Mouse (Mus musculus): ENCODE measurements around the gene Otud7a. TPM values are rescaled to one million over a fixed set of nuclear protein-coding genes. Genes with fewer than 3 reads are reported as not detected.

Gene Otud7a
- total and polyA plus RNA-seq, 3 experiments = 0.06 TPM; not detected in 2

DNA sequence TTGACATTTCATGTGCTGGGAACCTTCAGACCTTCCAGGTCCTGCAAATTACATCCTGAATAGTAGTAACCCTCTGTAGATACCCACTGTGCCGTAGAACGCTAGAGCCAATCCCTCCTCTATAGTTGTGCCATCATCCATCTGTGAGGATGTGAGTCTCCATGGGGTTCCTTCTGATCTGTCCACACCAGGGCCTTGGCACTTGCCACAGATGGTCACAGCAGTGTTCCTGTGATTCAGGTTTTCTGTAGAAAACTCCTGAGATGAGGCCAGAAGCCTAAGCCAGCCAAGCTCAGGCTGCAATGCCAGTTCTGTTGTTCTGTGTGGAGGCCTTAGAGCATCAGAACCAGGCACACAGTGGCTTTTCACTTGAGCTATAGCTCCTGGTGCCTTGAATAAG is 63.5 kb downstream of the Otud7a start:
- no peaks in the 10 kb centered on the region for H3K36me3 ChIP-seq (ENCODE audit: control insufficient read depth, insufficient read depth, low read length)
- TF ChIP-seq POLR2A (IDR thresholded peaks at IDR 0.05; ENCODE audit: insufficient read depth, low read depth, low read length) (no peak), CTCF (IDR thresholded peaks at IDR 0.05) (no peak), EP300 (IDR thresholded peaks at IDR 0.05; ENCODE audit: insufficient read depth, low read depth, low read length) (no peak)
- H3K4me3 ChIP-seq = no peak overlapping the region
- intact Hi-C loops (cut with DNase I) = no loop called here
- no peaks in the 10 kb centered on the region for H3K27me3 ChIP-seq (ENCODE audit: control insufficient read depth, insufficient read depth, low read length)
- H3K9ac ChIP-seq (ENCODE audit: low read depth, low read length) = no peak overlapping the region
- H3K4me1 ChIP-seq (ENCODE audit: control insufficient read depth, insufficient read depth, low read length) = no peaks in the 10 kb centered on the region
- WGBS = 89% methylated on average over 2 of the region's 2 CpGs
- no peaks in the 10 kb centered on the region for H3K79me2 ChIP-seq (replicated peaks; ENCODE audit: control insufficient read depth, insufficient read depth, low read length)
- no peak for DNase-seq
- H3K27ac ChIP-seq = no peak overlapping the region

DNA sequence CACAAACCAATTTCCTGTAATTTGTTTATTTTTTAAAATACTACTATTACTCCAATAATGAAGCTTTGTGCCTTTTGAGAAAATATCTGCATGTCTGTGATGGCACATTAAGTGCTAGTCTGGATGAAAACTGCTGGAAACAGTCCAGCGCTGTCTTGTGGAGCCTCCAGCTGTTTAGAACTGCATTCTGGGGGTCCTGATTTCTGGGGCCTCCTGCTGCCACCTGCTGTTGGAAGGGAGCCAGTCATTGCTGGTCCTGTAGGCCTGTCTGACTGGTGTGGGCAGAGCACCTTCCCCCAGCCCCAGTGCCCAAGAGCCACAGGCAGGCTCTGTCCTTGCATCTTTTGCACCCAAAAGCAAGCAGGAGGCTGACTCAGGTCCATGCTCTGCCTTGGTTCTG is 65.3 kb downstream of the Otud7a start:
- intact Hi-C loops (cut with DNase I) = no loop called here
- WGBS = 61% methylated on average over 1 of the region's 1 CpGs

DNA sequence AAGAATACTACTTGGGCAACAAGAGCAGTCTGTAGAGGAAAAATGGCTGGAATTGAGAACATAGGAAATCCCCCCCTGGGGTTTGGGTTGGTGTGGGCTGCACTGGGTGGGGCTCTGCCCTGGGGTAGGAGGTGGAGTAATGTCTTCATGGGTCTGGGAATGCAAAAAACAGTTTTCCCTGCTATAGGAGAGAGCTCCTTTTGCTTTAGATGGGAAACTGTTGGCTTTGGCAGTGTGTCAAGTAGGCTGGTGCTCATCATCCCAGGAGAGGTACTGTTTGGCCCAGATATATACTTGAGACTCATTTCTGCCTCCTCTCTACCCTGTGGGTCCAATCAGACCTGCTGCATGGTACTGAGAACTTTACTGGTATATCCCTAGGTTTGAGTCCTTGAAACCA is 66.9 kb downstream of the Otud7a start:
- intact Hi-C loops (cut with DNase I) = no loop called here
- H3K27me3 ChIP-seq (ENCODE audit: control insufficient read depth, insufficient read depth, low read length) = no peaks in the 10 kb centered on the region
- no peak overlapping the region for H3K9ac ChIP-seq (ENCODE audit: low read depth, low read length)
- H3K27ac ChIP-seq = no peak overlapping the region
- H3K36me3 ChIP-seq (ENCODE audit: control insufficient read depth, insufficient read depth, low read length) = no peaks in the 10 kb centered on the region
- H3K79me2 ChIP-seq (replicated peaks; ENCODE audit: control insufficient read depth, insufficient read depth, low read length) = no peaks in the 10 kb centered on the region
- no peak for DNase-seq
- no peak for TF ChIP-seq POLR2A (IDR thresholded peaks at IDR 0.05; ENCODE audit: insufficient read depth, low read depth, low read length)
- no peak for TF ChIP-seq CTCF (IDR thresholded peaks at IDR 0.05)
- no peak for TF ChIP-seq EP300 (IDR thresholded peaks at IDR 0.05; ENCODE audit: insufficient read depth, low read depth, low read length)
- no peaks in the 10 kb centered on the region for H3K4me1 ChIP-seq (ENCODE audit: control insufficient read depth, insufficient read depth, low read length)
- no peak overlapping the region for H3K4me3 ChIP-seq

More for the DNA sequence above, 65.3 kb downstream of the Otud7a start:
- no peak for TF ChIP-seq EP300 (IDR thresholded peaks at IDR 0.05; ENCODE audit: insufficient read depth, low read depth, low read length)
- TF ChIP-seq POLR2A (IDR thresholded peaks at IDR 0.05; ENCODE audit: insufficient read depth, low read depth, low read length) = no peak
- no peak for TF ChIP-seq CTCF (IDR thresholded peaks at IDR 0.05)
- H3K27me3 ChIP-seq (ENCODE audit: control insufficient read depth, insufficient read depth, low read length) = no peaks in the 10 kb centered on the region
- H3K36me3 ChIP-seq (ENCODE audit: control insufficient read depth, insufficient read depth, low read length) = no peaks in the 10 kb centered on the region
- H3K4me3 ChIP-seq = no peak overlapping the region
- H3K4me1 ChIP-seq (ENCODE audit: control insufficient read depth, insufficient read depth, low read length) = no peaks in the 10 kb centered on the region
- no peak overlapping the region for H3K27ac ChIP-seq
- H3K79me2 ChIP-seq (replicated peaks; ENCODE audit: control insufficient read depth, insufficient read depth, low read length) = no peaks in the 10 kb centered on the region
- DNase-seq = no peak
- no peak overlapping the region for H3K9ac ChIP-seq (ENCODE audit: low read depth, low read length)

DNA sequence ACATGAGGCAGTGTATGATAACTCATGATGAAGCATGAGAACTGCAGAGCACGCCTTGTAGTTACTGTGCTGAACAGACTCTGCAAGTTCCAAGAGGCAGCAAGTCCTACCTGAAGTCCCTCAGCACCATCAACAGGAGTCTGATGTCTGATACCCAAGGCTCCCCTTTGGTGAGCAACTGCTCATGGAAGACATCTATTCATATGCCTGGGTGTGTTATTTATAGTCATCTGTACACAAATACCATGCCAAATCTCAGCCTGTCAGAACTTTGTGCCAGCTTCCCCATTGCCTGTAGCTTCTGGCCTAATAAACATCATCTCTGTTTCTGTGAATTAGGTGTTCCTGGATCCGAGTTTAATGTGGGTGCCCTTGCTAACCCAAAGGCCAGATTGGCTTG is 68.0 kb downstream of the Otud7a start:
- no peak overlapping the region for H3K27ac ChIP-seq
- whole genome bisulfite sequencing = 49% methylated on average over 2 of the region's 2 CpGs
- no peaks in the 10 kb centered on the region for H3K4me1 ChIP-seq (ENCODE audit: control insufficient read depth, insufficient read depth, low read length)
- H3K4me3 ChIP-seq = no peak overlapping the region
- no peak overlapping the region for H3K9ac ChIP-seq (ENCODE audit: low read depth, low read length)
- TF ChIP-seq EP300 (IDR thresholded peaks at IDR 0.05; ENCODE audit: insufficient read depth, low read depth, low read length) = no peak
- no peak for TF ChIP-seq CTCF (IDR thresholded peaks at IDR 0.05)
- no peak for TF ChIP-seq POLR2A (IDR thresholded peaks at IDR 0.05; ENCODE audit: insufficient read depth, low read depth, low read length)
- no peaks in the 10 kb centered on the region for H3K79me2 ChIP-seq (replicated peaks; ENCODE audit: control insufficient read depth, insufficient read depth, low read length)
- no peak for DNase-seq
- intact Hi-C loops (cut with DNase I) = no loop called here
- no peaks in the 10 kb centered on the region for H3K27me3 ChIP-seq (ENCODE audit: control insufficient read depth, insufficient read depth, low read length)
- no peaks in the 10 kb centered on the region for H3K36me3 ChIP-seq (ENCODE audit: control insufficient read depth, insufficient read depth, low read length)

DNA sequence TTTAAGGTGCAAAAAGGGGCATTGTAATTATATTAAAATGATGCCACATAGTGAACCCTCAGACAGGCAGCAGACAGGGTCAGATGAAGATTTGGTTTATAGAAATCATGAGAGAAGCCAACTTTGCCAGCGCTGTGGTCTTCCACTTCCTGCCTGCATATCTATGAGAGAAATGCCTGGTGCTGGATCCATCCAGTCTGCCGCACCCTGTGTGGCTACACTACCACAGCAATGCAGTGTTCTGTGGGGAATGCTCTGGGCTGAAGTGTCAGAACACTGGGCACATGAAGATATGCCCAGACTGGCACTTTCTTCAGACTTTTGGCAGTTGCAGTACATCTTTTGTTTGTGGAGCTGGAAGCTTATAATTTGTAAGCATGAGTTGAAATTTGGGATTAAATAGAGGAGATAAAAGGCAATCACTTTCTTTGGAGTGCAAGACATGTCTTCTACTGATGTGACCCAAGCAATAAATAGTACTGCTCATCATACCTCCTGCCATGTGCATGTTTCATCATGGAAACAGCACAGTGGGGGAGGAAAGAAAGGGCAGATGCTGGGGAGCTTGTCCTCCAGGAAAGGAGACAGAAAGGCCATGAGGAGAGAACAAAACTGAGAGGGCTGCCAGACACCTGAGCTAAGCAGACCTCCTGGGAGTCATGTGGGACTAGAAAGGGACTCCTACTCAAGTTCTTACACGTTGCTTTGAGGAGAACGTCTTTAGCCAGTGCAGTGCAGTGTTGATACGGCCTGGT is 71.8 kb downstream of the Otud7a start:
- Histone ChIP-seq H3K4me1 (ENCODE audit: control insufficient read depth, insufficient read depth, low read length) (no peaks in the 10 kb centered on the region), H3K27me3 (ENCODE audit: control insufficient read depth, insufficient read depth, low read length) (no peaks in the 10 kb centered on the region), H3K4me3 (no peak overlapping the region), H3K79me2 (replicated peaks; ENCODE audit: control insufficient read depth, insufficient read depth, low read length) (no peaks in the 10 kb centered on the region), H3K27ac (no peak overlapping the region), H3K9ac (ENCODE audit: low read depth, low read length) (no peak overlapping the region), H3K36me3 (ENCODE audit: control insufficient read depth, insufficient read depth, low read length) (no peaks in the 10 kb centered on the region)
- TF ChIP-seq EP300 (IDR thresholded peaks at IDR 0.05; ENCODE audit: insufficient read depth, low read depth, low read length) (no peak), CTCF (IDR thresholded peaks at IDR 0.05) (no peak), POLR2A (IDR thresholded peaks at IDR 0.05; ENCODE audit: insufficient read depth, low read depth, low read length) (no peak)
- no peak for DNase-seq
- 78% methylated on average over 5 of the region's 5 CpGs for WGBS
- intact Hi-C loops (cut with DNase I) = no loop called here

DNA sequence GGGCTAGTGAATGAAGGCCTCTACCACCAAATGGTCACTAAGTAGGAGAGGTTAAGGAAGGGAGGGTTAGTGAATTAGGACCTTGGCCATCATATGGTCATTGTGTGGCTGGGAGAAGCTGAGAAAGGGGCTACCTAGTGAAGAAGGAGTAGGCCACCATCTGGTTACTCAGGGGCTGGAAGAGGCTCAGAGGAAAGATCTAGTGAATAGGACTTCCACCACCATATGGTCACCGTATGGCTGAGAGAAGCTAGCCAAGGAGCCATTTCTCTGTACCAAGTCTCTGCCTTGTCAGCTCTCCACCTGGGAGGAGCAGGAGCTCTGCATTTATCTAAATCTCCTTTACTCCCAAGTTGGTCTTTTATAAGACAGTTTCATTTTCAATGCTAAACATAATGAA is 75.7 kb downstream of the Otud7a start:
- 78% methylated on average over 1 of the region's 1 CpGs for WGBS
- no peaks in the 10 kb centered on the region for H3K79me2 ChIP-seq (replicated peaks; ENCODE audit: control insufficient read depth, insufficient read depth, low read length)
- no peak overlapping the region for H3K4me3 ChIP-seq
- H3K27ac ChIP-seq = no peak overlapping the region
- intact Hi-C loops (cut with DNase I) = no loop called here
- no peak for TF ChIP-seq CTCF (IDR thresholded peaks at IDR 0.05)
- no peak for TF ChIP-seq EP300 (IDR thresholded peaks at IDR 0.05; ENCODE audit: insufficient read depth, low read depth, low read length)
- TF ChIP-seq POLR2A (IDR thresholded peaks at IDR 0.05; ENCODE audit: insufficient read depth, low read depth, low read length) = no peak
- H3K36me3 ChIP-seq (ENCODE audit: control insufficient read depth, insufficient read depth, low read length) = no peaks in the 10 kb centered on the region
- H3K27me3 ChIP-seq (ENCODE audit: control insufficient read depth, insufficient read depth, low read length) = no peaks in the 10 kb centered on the region
- H3K9ac ChIP-seq (ENCODE audit: low read depth, low read length) = no peak overlapping the region
- H3K4me1 ChIP-seq (ENCODE audit: control insufficient read depth, insufficient read depth, low read length) = no peaks in the 10 kb centered on the region
- DNase-seq = no peak

Measured in heart, adult 2 months (tissue).